Mouse (Mus musculus) thymus, adult 2 months (tissue): ENCODE results near the gene Trim65. TPM values are rescaled to one million over a fixed set of nuclear protein-coding genes. Genes with fewer than 3 reads are reported as not detected.

Source experiments
- DNase-seq: peaks from one replicate; pipeline ENCODE4 v3.0.0; 2021
- H3K27ac ChIP-seq: fragments of 200-500 bp; 2 replicates; pipeline ENCODE4 v1.5.1; 2012; ENCODE audit warnings: low read length, control low read depth; ENCODE audit not compliant: control insufficient read depth, insufficient read depth
- H3K27me3 ChIP-seq: fragments of 200-500 bp; 2 replicates; pipeline ENCODE4 v1.6.1; 2012; ENCODE audit warnings: mild to moderate bottlenecking, low read length, moderate library complexity, mixed read lengths; ENCODE audit not compliant: control insufficient read depth, insufficient read depth
- H3K36me3 ChIP-seq: fragments of 200-500 bp; 2 replicates; pipeline ENCODE4 v1.6.1; 2012; ENCODE audit warnings: mild to moderate bottlenecking, low read length, moderate library complexity; ENCODE audit not compliant: control insufficient read depth, insufficient read depth
- H3K4me1 ChIP-seq: fragments of 200-500 bp; replicated peaks from 2 replicates; pipeline ENCODE4 v1.6.1; 2012; ENCODE audit warnings: low read length; ENCODE audit not compliant: control insufficient read depth, insufficient read depth
- H3K4me3 ChIP-seq: fragments of 200-500 bp; 2 replicates; pipeline ENCODE4 v1.5.1; 2012; ENCODE audit warnings: mild to moderate bottlenecking, low read length, control low read depth, moderate library complexity; ENCODE audit not compliant: control insufficient read depth, insufficient read depth
- CTCF ChIP-seq: fragments of 200-500 bp; IDR thresholded peaks from 2 replicates; pipeline ENCODE4 v1.5.1; 2012; ENCODE audit warnings: mild to moderate bottlenecking, control low read depth, low read length, moderate library complexity, borderline replicate concordance; ENCODE audit not compliant: control insufficient read depth, poor library complexity, insufficient read depth; ENCODE audit errors: extremely low read depth
- POLR2A ChIP-seq: fragments of 200-500 bp; IDR thresholded peaks from 2 replicates; pipeline ENCODE4 v1.6.1; 2012; ENCODE audit warnings: mild to moderate bottlenecking, low read length, control low read depth, moderate library complexity; ENCODE audit not compliant: control insufficient read depth, poor library complexity, insufficient read depth; ENCODE audit errors: extremely low read depth
- WGBS: fragments of 180-500 bp; shearing (Covaris S2); methylation state at CpG from one replicate; pipeline ENCODE4 v1.1.7; 2018; 5-methylcytosine and 5-hydroxymethylcytosine counted together
- polyA plus RNA-seq: library from polyadenylated mRNA; depleted of rRNA; stranded (reverse); fragments of >200 nt; gene quantifications from 2 replicates; pipeline ENCODE4 v1.2.3, GENCODE M21; 2012

Trim65 gene
- polyA plus RNA-seq, 1 experiment, result 24.5 TPM

DNA sequence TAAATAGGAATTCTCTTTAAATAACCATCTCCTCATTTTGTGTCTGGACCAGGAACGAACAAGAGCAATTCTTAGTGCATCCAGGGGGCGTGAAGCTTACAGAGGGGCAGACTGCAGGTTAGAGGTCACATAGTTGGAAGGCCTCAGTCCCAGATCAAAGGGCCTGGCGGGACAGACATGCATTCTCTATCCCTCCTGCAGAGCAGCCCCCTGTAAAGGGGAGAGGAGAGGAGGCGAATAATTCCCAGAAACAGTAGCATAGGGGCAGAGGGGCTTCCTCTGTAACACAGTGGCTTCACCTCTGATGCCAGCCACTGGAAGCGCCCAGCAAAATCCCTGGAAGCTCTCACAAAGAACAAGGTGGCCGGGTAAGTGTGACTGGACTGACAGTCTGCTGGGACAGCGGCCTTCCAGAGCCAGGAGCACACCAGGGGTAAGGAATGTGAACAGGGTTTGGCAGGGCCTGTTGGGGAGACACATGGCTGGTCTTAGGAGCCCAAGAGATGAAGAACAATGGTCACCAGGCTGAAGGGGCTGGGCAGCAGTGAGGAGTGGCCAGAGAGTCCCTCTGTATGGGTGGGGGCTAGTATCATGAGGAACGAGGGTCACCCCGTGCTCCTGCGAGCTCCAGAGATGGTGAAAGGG lies 52.1 kb downstream of the Trim65 start:
- TF ChIP-seq CTCF (no peak), POLR2A (no peak)
- H3K27ac ChIP-seq, result peak overlapping the region; percentile 82
- peaks cover 30% of the 10 kb centered on the region for H3K4me1 ChIP-seq
- peak; percentile 27 for DNase-seq
- WGBS, result 74% methylated on average over 10 of the region's 10 CpGs
- H3K27me3 ChIP-seq, result no peaks in the 10 kb centered on the region
- peaks cover 40% of the 10 kb centered on the region for H3K36me3 ChIP-seq
- no peak overlapping the region for H3K4me3 ChIP-seq

DNA sequence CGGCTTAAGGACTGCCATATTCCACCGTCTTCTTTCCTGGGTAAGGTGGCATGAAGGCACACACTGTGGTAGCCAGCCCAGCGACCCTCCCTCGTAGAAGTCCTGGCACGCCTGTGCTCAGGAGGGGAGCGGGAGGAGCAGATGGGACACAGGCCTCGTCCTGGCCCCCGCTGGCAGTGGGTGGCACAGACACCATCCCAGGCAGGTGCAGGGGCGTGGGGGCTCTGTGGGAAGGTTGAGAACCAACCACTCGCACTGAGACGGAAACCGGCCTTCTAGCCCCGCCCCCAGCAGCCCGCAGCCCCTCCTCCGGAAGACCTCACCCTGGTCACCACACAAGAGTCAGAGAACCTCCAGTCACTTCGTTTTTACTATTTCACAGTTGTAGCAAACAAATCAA lies 52.7 kb downstream of the Trim65 start:
- WGBS, result 1% methylated on average over 16 of the region's 16 CpGs

DNA sequence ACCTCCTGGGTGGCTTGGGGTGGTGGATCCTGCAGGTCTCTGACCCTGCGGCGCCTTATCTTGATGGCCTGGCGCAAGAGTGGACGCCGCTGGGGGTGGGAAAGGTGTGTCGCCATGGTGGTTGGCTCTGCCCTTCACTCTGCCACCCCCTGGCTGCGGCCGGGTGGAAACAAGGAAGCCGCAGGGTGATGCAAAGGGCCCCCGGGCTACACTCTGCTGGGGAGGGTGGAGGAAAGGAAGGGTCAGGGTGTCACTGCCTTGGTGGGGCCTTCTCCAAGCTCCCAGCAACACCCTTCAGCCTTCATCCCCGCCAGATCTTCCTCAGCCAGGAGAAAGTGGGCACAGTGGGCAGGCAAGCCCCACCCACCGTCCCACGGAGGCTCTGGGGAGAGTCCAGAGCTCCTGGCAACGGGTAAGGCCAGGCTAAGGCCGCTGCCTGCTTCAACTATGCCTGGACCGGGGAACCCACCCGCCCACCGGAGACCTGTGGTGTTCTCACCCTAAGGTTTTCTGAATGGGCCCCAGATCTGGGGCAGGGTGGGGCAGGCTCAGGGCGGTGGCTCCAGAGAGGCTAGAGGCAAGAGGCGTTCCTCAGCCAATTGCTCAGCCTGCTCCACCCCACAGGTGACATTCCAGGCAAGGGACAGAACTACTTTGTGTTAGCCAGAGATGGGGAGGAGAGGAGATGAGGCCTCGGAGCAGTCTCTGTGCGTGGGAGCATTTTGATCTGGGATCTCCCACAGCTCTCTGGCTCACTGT lies 53.3 kb downstream of the Trim65 start, which contains the start of gene Unc13d:
Gene Unc13d, minus strand, starts transcription at position 516 of the 759 bp plus-strand sequence.
- Histone ChIP-seq H3K4me3 (peak within 1 kb of the TSS; percentile 77), H3K4me1 (peaks cover 30% of the 10 kb centered on the region), H3K36me3 (peaks cover 32% of the 10 kb centered on the region), H3K27me3 (no peaks in the 10 kb centered on the region), H3K27ac (peak within 1 kb of the TSS; percentile 96)
- WGBS, result 4% methylated on average over 22 of the region's 22 CpGs
- peak; percentile 82 for DNase-seq
- TF ChIP-seq CTCF (peak; percentile 51; the same call in 1 of the 2 replicates), POLR2A (no peak; the same call in 1 of the 2 replicates)

More for the DNA sequence above, 52.7 kb downstream of the Trim65 start:
- H3K4me3 ChIP-seq, result peak overlapping the region; percentile 77
- no peaks in the 10 kb centered on the region for H3K27me3 ChIP-seq
- TF ChIP-seq CTCF (no peak), POLR2A (peak; percentile 88)
- H3K4me1 ChIP-seq, result peaks cover 30% of the 10 kb centered on the region
- H3K27ac ChIP-seq, result peak overlapping the region; percentile 96
- peaks cover 35% of the 10 kb centered on the region for H3K36me3 ChIP-seq
- peak; percentile 95 for DNase-seq

DNA sequence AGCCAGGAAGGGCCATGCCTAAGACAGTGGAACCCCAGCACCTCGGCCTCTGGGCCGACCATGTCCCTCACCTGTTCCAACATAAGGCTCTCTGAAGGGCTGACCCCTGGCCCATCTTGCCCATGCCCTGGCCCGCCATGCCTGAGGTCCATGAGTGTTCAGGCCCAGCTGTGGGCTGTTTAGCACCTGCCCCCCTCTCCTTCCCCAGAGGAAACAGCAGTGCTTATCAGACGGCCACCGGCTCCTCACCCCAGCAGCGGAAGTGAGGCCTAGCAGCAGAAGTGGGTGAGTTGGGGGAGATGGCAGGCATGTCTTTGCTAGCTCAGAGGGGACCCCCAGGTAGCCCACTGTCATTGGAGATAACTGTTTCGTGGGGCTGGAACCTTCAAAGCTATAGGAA lies 54.1 kb downstream of the Trim65 start:
- 8% methylated on average over 7 of the region's 7 CpGs for WGBS
- Histone ChIP-seq H3K27me3 (no peaks in the 10 kb centered on the region), H3K4me3 (peak overlapping the region; percentile 77), H3K27ac (peak overlapping the region; percentile 96), H3K4me1 (peaks cover 30% of the 10 kb centered on the region), H3K36me3 (peaks cover 25% of the 10 kb centered on the region)
- TF ChIP-seq POLR2A (peak; percentile 66; the same call in 1 of the 2 replicates), CTCF (no peak)
- peak; percentile 79 for DNase-seq

DNA sequence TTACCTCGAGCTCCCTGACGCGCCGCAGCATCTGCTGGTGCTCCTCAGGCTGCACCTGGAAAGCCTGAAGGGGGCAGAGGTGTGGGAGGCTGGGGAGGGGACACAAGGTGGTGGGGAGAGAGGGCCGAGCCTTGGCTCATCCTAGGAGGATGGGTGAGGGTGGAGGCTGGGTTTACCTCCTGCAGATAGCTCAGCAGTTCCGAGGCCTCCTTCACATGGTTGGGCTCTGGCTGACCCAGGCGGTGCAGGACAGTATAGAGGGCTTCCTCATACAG lies 54.7 kb downstream of the Trim65 start:
- Histone ChIP-seq H3K27me3 (no peaks in the 10 kb centered on the region), H3K36me3 (peaks cover 19% of the 10 kb centered on the region), H3K27ac (peak overlapping the region; percentile 96), H3K4me1 (peaks cover 30% of the 10 kb centered on the region), H3K4me3 (peak overlapping the region; percentile 77)
- peak; percentile 34 for DNase-seq
- WGBS, result 33% methylated on average over 7 of the region's 7 CpGs
- TF ChIP-seq CTCF (no peak), POLR2A (no peak)

DNA sequence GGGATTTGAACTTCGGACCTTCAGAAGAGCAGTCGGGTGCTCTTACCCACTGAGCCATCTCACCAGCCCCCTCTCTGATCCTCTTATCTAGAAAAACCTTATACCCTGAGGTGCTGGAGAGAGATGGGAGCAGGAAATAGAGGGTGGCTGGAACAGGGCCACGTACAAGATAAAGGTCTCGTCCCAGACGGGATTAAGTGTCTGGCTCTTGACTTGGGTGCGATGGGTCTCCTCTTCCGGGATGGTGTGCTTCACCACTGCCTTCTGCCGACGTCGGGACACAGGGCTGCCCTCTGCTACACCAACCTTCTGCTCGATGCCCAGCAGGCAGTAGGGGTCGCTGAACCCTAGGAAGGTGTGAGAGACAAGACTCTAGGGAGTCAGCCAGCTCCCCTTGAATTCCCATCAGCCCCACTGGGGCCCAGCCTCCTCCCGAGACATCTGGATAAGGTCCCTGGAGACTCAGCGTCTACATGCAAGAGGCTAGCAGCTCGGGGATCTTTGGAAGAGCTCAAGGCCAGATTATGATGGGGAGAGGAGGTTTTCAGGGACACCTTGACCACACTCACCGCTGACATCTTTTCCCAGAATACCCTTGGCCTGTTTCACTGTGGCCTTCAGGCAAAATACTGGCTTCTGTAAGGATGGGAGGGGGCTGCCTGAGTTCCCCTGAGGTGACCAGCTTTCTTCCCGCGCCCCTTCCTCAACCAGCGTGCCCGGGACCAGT lies 55.2 kb downstream of the Trim65 start:
- H3K4me1 ChIP-seq, result peaks cover 30% of the 10 kb centered on the region
- peaks cover 15% of the 10 kb centered on the region for H3K36me3 ChIP-seq
- 79% methylated on average over 20 of the region's 20 CpGs for WGBS

More for the DNA sequence above, 55.2 kb downstream of the Trim65 start:
- Histone ChIP-seq H3K27me3 (no peaks in the 10 kb centered on the region), H3K4me3 (peak overlapping the region; percentile 77; the same call in 1 of the 2 replicates), H3K27ac (no peak overlapping the region)
- no peak for TF ChIP-seq POLR2A
- TF ChIP-seq CTCF, result no peak
- DNase-seq, result peak; percentile 20
